In the genomic region with DNA sequence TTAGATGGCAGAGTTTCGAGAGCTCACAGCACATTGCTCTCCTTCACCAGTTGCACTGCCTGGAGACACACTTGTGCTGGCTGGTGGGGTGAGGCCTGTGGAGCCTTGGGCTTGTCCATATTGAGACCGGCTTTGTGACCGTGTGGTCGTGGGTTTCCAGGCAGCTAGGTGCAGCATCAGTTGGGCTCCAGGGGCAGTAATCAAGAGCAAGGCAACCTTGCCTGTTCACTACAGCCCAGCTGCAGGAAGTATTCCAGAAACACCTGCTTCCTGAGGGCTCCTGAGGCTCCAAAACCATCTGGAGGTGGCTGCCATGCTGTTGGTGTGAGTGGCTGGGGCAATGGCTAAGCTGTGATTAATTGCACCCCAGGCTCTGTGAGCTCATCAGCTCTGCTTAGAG, we compare ENCODE assay signal across 27 mouse cellular contexts. TPM values are rescaled to one million over a fixed set of nuclear protein-coding genes. Genes with fewer than 3 reads are reported as not detected.
A peak's percentile ranks its signal among the peaks of the same experiment; 100 is the strongest.
DNase-seq lines count a peak whose midpoint lies in the region; ATAC-seq and TF ChIP-seq lines count a peak whose summit lies in the region.
"Had no signal": no experiment of that assay in that cellular context is flagged by ENCODE, and none has a peak within 500 bp of the region (broad histone marks: within the 10 kb centered on the region; RNA-seq: fewer than 3 reads in every experiment).

No protein-coding gene starts in this region.

- H3K9me3 ChIP-seq in kidney, embryonic 16.5 days (ENCODE audit: low read length), result no peaks in the 10 kb centered on the region
- H3K9me3 ChIP-seq in kidney, embryonic 15.5 days (replicated peaks), result no peaks in the 10 kb centered on the region
- no peaks in the 10 kb centered on the region for H3K9me3 ChIP-seq in lung, embryonic 14.5 days (ENCODE audit: low read depth, low read length)
- H3K9me3 ChIP-seq: embryonic facial prominence, embryonic 13.5 days; embryonic facial prominence, embryonic 15.5 days; forebrain, embryonic 10.5 days; forebrain, embryonic 12.5 days had no signal

- H3K27ac ChIP-seq in kidney, embryonic 16.5 days (ENCODE audit: low read length), result no peak overlapping the region
- H3K27ac ChIP-seq in kidney, embryonic 15.5 days, result no peak overlapping the region
- no peak overlapping the region for H3K27ac ChIP-seq in lung, embryonic 14.5 days (ENCODE audit: low read depth)
- H3K27ac ChIP-seq: embryonic facial prominence, embryonic 13.5 days; embryonic facial prominence, embryonic 15.5 days; forebrain, embryonic 10.5 days; forebrain, embryonic 12.5 days had no signal

- 0 out of 2 replicates have a peak, but pooled peaks have one; percentile 11 for ATAC-seq in kidney, embryonic 16.5 days (ENCODE audit: low FRiP score, low TSS enrichment)
- ATAC-seq in kidney, embryonic 15.5 days (replicated peaks; ENCODE audit: low FRiP score), result no peak
- no peak for ATAC-seq in lung, embryonic 14.5 days (ENCODE audit: insufficient read depth)
- ATAC-seq: activated CD4-positive, CD25-positive, alpha-beta regulatory T cell, adult 4 months; CD4-positive, CD25-positive, alpha-beta regulatory T cell, adult 4 months; forebrain, embryonic 14.5 days; forebrain, embryonic 16.5 days; Patski had no signal

- no peak overlapping the region for H3K4me3 ChIP-seq in kidney, embryonic 16.5 days (ENCODE audit: low read length)
- H3K4me3 ChIP-seq in kidney, embryonic 15.5 days (replicated peaks), result no peak overlapping the region
- H3K4me3 ChIP-seq in lung, embryonic 14.5 days (ENCODE audit: low read depth, low read length), result no peak overlapping the region
- H3K4me3 ChIP-seq: embryonic facial prominence, embryonic 13.5 days; embryonic facial prominence, embryonic 15.5 days; erythroblast, embryonic 14.5 days; forebrain, embryonic 10.5 days; forebrain, embryonic 12.5 days had no signal

- peak; percentile 55 for DNase-seq in lung, embryonic 14.5 days
- DNase-seq in lung, postnatal 25 days (ENCODE audit: low spot score), result no peak
- DNase-seq in 416B (ENCODE audit: low read depth), result peak; percentile 46
- peak; percentile 28 for DNase-seq in forelimb bud, embryonic 11.5 days (ENCODE audit: low read depth, low spot score)
- DNase-seq in embryo, embryonic 10.5 days (ENCODE audit: low spot score), result no peak
- DNase-seq: adrenal gland, adult 8-10 months; adrenal gland, postnatal 14 days; adrenal gland, postnatal 36 days; B cell, adult 2 months; cerebellum, adult 11-12 months; cerebellum, adult 2 months; cerebellum, adult 9-10 months; cerebellum, postnatal 10 days; cerebellum, postnatal 25 days; embryo, embryonic 11 days had no signal

- 67% methylated on average over 4 of the region's 4 CpGs for WGBS in kidney, embryonic 16.5 days
- 77% methylated on average over 4 of the region's 4 CpGs for WGBS in kidney, embryonic 15.5 days
- WGBS in lung, embryonic 14.5 days, result 65% methylated on average over 4 of the region's 4 CpGs

- no peak overlapping the region for H3K4me2 ChIP-seq in kidney, embryonic 16.5 days (replicated peaks; ENCODE audit: low read depth, low read length)
- H3K4me2 ChIP-seq in kidney, embryonic 15.5 days, result no peak overlapping the region
- no peak overlapping the region for H3K4me2 ChIP-seq in lung, embryonic 14.5 days
- H3K4me2 ChIP-seq: embryonic facial prominence, embryonic 13.5 days; embryonic facial prominence, embryonic 15.5 days; forebrain, embryonic 12.5 days had no signal

- TF ChIP-seq CTCF in lung, embryonic 14.5 days (IDR thresholded peaks at IDR 0.05; ENCODE audit: low read depth), result no peak

- peaks cover 2% of the 10 kb centered on the region; the same call in 1 of the 2 replicates for H3K4me1 ChIP-seq in kidney, embryonic 16.5 days (ENCODE audit: insufficient read depth, low read length)
- H3K4me1 ChIP-seq in kidney, embryonic 15.5 days, result peaks cover 22% of the 10 kb centered on the region; the same call in 1 of the 2 replicates
- peaks cover 4% of the 10 kb centered on the region; the same call in 1 of the 2 replicates for H3K4me1 ChIP-seq in lung, embryonic 14.5 days (ENCODE audit: insufficient read depth)
- H3K4me1 ChIP-seq: forebrain, embryonic 12.5 days had no signal

- H3K27me3 ChIP-seq in kidney, embryonic 16.5 days (ENCODE audit: insufficient read depth, low read length), result no peaks in the 10 kb centered on the region
- no peaks in the 10 kb centered on the region for H3K27me3 ChIP-seq in kidney, embryonic 15.5 days
- H3K27me3 ChIP-seq in lung, embryonic 14.5 days (ENCODE audit: insufficient read depth, low read length), result no peaks in the 10 kb centered on the region
- H3K27me3 ChIP-seq: embryonic facial prominence, embryonic 13.5 days; embryonic facial prominence, embryonic 15.5 days had no signal

- H3K36me3 ChIP-seq in kidney, embryonic 16.5 days (ENCODE audit: insufficient read depth, low read length), result no peaks in the 10 kb centered on the region
- no peaks in the 10 kb centered on the region for H3K36me3 ChIP-seq in kidney, embryonic 15.5 days
- H3K36me3 ChIP-seq in lung, embryonic 14.5 days (ENCODE audit: insufficient read depth), result no peaks in the 10 kb centered on the region
- H3K36me3 ChIP-seq: embryonic facial prominence, embryonic 13.5 days; embryonic facial prominence, embryonic 15.5 days; forebrain, embryonic 10.5 days; forebrain, embryonic 12.5 days had no signal

- H3K9ac ChIP-seq in kidney, embryonic 16.5 days (replicated peaks; ENCODE audit: low read length), result no peak overlapping the region
- no peak overlapping the region for H3K9ac ChIP-seq in kidney, embryonic 15.5 days
- H3K9ac ChIP-seq in lung, embryonic 14.5 days, result no peak overlapping the region
- H3K9ac ChIP-seq: embryonic facial prominence, embryonic 13.5 days; embryonic facial prominence, embryonic 15.5 days; forebrain, embryonic 12.5 days had no signal

RNA-seq across cellular contexts. Expression of a gene that starts 47.9 kb away (rescaled TPM):
- 66.3 and 68.9 TPM in 2 replicates for polyA plus RNA-seq in kidney, embryonic 16.5 days (2015; fragmentation: Nextera tagmentation; extraction: Ambion mirVana)
- 42.1 and 59.5 TPM in 2 replicates for polyA plus RNA-seq in kidney, embryonic 15.5 days (2015; fragmentation: Nextera tagmentation; extraction: Ambion mirVana)
- 13.8 and 14.6 TPM in 2 replicates for polyA plus RNA-seq in lung, embryonic 14.5 days (2014; fragmentation: Nextera tagmentation; extraction: Ambion mirVana)
- polyA plus RNA-seq: activated CD4-positive, CD25-positive, alpha-beta regulatory T cell, adult 4 months had no signal

Comparison
In these comparisons a context has a peak if more than half of its experiments do, and no peak if none do; other contexts are left out.
1. DNase-seq: peak in lung, embryonic 14.5 days (single experiment), 416B (single experiment) and forelimb bud, embryonic 11.5 days (single experiment); none in lung, postnatal 25 days (single experiment) and embryo, embryonic 10.5 days (single experiment).